Mouse (Mus musculus) hematopoietic stem cell, adult 5-6 weeks (primary cell): ENCODE data around the gene Wnt11. TPM values are rescaled to one million over a fixed set of nuclear protein-coding genes. Genes with fewer than 3 reads are reported as not detected.

ENCODE experiments used
- ATAC-seq, 2 experiments: fragments of 125-278 bp in 1 of 2; replicated peaks in 1 of 2; 2 replicates each; pipeline ENCODE4 v1.8.0; 2016 to 2017; ENCODE audit warnings: inconsistent platforms in 2 of 2, mild to moderate bottlenecking in 2 of 2, moderate number of reproducible peaks in 2 of 2, low read depth in 1 of 2, moderate TSS enrichment in 1 of 2; ENCODE audit not compliant: low FRiP score in 2 of 2, poor library complexity in 2 of 2, severe bottlenecking in 2 of 2, insufficient read depth in 1 of 2, low TSS enrichment in 1 of 2
- total RNA-seq: library from RNA; stranded (forward); fragments of 172-1452, 232-1000 nt; gene quantifications from 2 replicates; pipeline ENCODE4 v1.2.3, GENCODE M21; 2017

Wnt11 gene
- not detected in 2 replicates for total RNA-seq

GRCm38 (mm10) chr7:98834711-98835321 lies at the start of gene Wnt11:
TSS of gene Wnt11 (plus strand) at chr7:98835112.
- ATAC-seq: no peak

GRCm38 (mm10) chr7:98786792-98787612 lies 47.9 kb upstream of the Wnt11 start:
- peak; percentile 73 to 83 for ATAC-seq

GRCm38 (mm10) chr7:98788721-98789120 lies 46.2 kb upstream of the Wnt11 start:
- ATAC-seq: no peak

- ATAC-seq: no peak
Observed at GRCm38 (mm10) chr7:98789121-98789520, 45.8 kb upstream of the Wnt11 start.

GRCm38 (mm10) chr7:98791864-98792263 lies 43.0 kb upstream of the Wnt11 start:
- ATAC-seq: no peak

GRCm38 (mm10) chr7:98793811-98794210 lies 41.1 kb upstream of the Wnt11 start:
- no peak for ATAC-seq

GRCm38 (mm10) chr7:98794444-98794843 lies 40.5 kb upstream of the Wnt11 start:
- ATAC-seq: no peak

- no peak for ATAC-seq
Observed at GRCm38 (mm10) chr7:98795637-98796036, 39.3 kb upstream of the Wnt11 start.

GRCm38 (mm10) chr7:98797347-98798133 lies 37.4 kb upstream of the Wnt11 start:
- peak; percentile 30 to 47; a peak in 1 of 4 replicates for ATAC-seq

GRCm38 (mm10) chr7:98798134-98798417 lies 36.8 kb upstream of the Wnt11 start:
- ATAC-seq: no peak

- no peak for ATAC-seq
Observed at GRCm38 (mm10) chr7:98800435-98800834, 34.5 kb upstream of the Wnt11 start.

GRCm38 (mm10) chr7:98801086-98801485 lies 33.8 kb upstream of the Wnt11 start:
- ATAC-seq: no peak

GRCm38 (mm10) chr7:98803181-98803580 lies 31.7 kb upstream of the Wnt11 start:
- no peak for ATAC-seq

- peak; percentile 84 to 89 for ATAC-seq
Observed at GRCm38 (mm10) chr7:98804841-98805772, 29.8 kb upstream of the Wnt11 start.

- ATAC-seq: no peak
Observed at GRCm38 (mm10) chr7:98806961-98807360, 28.0 kb upstream of the Wnt11 start.

GRCm38 (mm10) chr7:98809372-98809771 lies 25.5 kb upstream of the Wnt11 start:
- ATAC-seq: peak; percentile 19 to 25

- ATAC-seq: no peak
Observed at GRCm38 (mm10) chr7:98810619-98811018, 24.3 kb upstream of the Wnt11 start.
